Mouse (Mus musculus): ENCODE data around the gene Rnf150. TPM values are rescaled to one million over a fixed set of nuclear protein-coding genes. Genes with fewer than 3 reads are reported as not detected.
"Not testable (repeated sequence)": the region's sequence is repeated elsewhere in the genome, so short reads cannot be mapped to it uniquely, and the experiment has no call there.

Rnf150 gene
- polyA plus RNA-seq, 1 experiment from 2014 or later = 0.55 TPM

DNA sequence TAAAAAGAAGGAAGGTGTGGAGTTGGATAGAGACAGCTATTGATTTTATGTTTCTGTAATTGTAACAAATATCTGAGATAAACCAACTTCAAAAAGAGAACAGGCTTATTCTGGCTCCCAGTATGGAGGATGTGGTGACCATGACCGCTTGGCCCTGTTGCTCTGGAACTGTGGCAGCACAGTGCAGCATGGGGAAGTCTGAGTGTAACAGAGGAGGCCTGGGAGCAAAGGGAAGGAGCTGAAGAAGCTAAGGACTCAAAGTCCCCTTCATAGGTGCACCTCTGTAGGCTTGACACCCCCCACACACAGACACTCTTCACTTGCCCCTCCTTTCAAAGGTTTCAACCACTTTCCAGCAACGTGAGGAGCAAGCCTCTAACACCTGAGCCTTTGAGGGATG, 214.2 kb downstream of the Rnf150 start:
- no peak overlapping the region for H3K27ac ChIP-seq (replicated peaks)
- H3K9ac ChIP-seq (ENCODE audit: low read length) = no peak overlapping the region
- H3K4me1 ChIP-seq (replicated peaks; ENCODE audit: control insufficient read depth, insufficient read depth) = no peaks in the 10 kb centered on the region
- no peak overlapping the region for H3K4me2 ChIP-seq (replicated peaks; ENCODE audit: low read depth)
- H3K36me3 ChIP-seq (ENCODE audit: control insufficient read depth, insufficient read depth, low read length) = no peaks in the 10 kb centered on the region
- no peak for DNase-seq (ENCODE audit: low spot score)
- WGBS = 83% methylated on average over 1 of the region's 2 CpGs
- TF ChIP-seq CTCF (IDR thresholded peaks at IDR 0.05; ENCODE audit: low read depth) (no peak), EP300 (optimal IDR thresholded peaks at IDR 0.05) (no peak)
- no peaks in the 10 kb centered on the region for H3K27me3 ChIP-seq (ENCODE audit: control insufficient read depth, insufficient read depth, low read length)
- no peak overlapping the region for H3K4me3 ChIP-seq (ENCODE audit: low read depth, low read length)
- no peak for ATAC-seq (ENCODE audit: low FRiP score, low TSS enrichment)
- no peaks in the 10 kb centered on the region for H3K9me3 ChIP-seq (ENCODE audit: control insufficient read depth, low read length)

DNA sequence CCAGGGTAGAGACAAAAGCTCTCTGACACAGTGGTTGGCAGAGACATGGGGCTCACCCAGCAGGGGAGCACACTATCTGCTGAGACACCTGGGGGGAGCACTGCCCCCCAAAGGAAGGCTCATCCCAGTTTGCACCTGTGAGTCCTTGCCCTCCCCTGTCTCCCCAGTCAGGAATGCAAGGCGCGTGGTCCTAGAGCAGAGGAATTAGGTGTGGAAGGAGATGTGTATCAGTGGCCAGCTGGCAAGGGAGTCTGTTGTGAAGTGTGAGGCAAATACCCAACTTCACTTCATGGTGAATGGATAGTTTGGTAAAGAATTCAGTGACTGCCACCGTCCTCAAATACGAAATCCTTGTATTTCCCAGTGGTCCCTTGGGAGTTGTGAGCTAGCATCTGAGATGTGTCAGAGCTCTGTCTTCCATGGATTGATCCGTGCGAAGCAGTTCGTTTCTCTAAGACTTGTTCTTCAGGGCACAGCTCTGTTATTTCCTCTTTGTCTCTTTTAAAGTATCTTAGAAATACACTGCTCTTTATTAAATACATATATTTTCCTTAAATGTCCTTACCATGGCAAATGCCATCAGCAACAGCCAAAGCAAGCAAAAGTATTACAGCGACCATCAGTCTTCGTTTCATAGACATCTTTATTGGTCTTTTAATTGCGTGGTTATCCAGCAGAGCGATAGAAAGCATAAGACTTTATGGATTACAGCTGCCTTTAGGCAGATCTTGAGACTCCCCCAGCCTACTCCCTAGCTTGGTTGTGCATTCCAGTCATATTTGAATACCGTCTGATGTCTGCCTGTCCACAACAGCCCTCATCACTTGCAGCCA, 215.8 kb downstream of the Rnf150 start:
- WGBS = 66% methylated on average over 12 of the region's 12 CpGs
- H3K27me3 ChIP-seq (ENCODE audit: control insufficient read depth, insufficient read depth, low read length) = no peaks in the 10 kb centered on the region
- no peak for ATAC-seq (ENCODE audit: low FRiP score, low TSS enrichment)
- H3K27ac ChIP-seq (replicated peaks) = no peak overlapping the region
- DNase-seq (ENCODE audit: low spot score) = no peak
- no peak overlapping the region for H3K4me3 ChIP-seq (ENCODE audit: low read depth, low read length)
- H3K4me2 ChIP-seq (replicated peaks; ENCODE audit: low read depth) = no peak overlapping the region
- H3K9me3 ChIP-seq (ENCODE audit: control insufficient read depth, low read length) = no peaks in the 10 kb centered on the region
- H3K36me3 ChIP-seq (ENCODE audit: control insufficient read depth, insufficient read depth, low read length) = no peaks in the 10 kb centered on the region
- H3K4me1 ChIP-seq (replicated peaks; ENCODE audit: control insufficient read depth, insufficient read depth) = no peaks in the 10 kb centered on the region
- H3K9ac ChIP-seq (ENCODE audit: low read length) = no peak overlapping the region
- TF ChIP-seq CTCF (IDR thresholded peaks at IDR 0.05; ENCODE audit: low read depth) = no peak
- no peak for TF ChIP-seq EP300 (optimal IDR thresholded peaks at IDR 0.05)

- Histone ChIP-seq H3K4me3 (ENCODE audit: low read depth, low read length) (no peak overlapping the region), H3K27ac (replicated peaks) (no peak overlapping the region), H3K27me3 (ENCODE audit: control insufficient read depth, insufficient read depth, low read length) (no peaks in the 10 kb centered on the region), H3K36me3 (ENCODE audit: control insufficient read depth, insufficient read depth, low read length) (no peaks in the 10 kb centered on the region), H3K4me2 (replicated peaks; ENCODE audit: low read depth) (no peak overlapping the region), H3K4me1 (replicated peaks; ENCODE audit: control insufficient read depth, insufficient read depth) (no peaks in the 10 kb centered on the region), H3K9me3 (ENCODE audit: control insufficient read depth, low read length) (no peaks in the 10 kb centered on the region), H3K9ac (ENCODE audit: low read length) (no peak overlapping the region)
- 92% methylated on average over 5 of the region's 5 CpGs for WGBS
- no peak for TF ChIP-seq CTCF (IDR thresholded peaks at IDR 0.05; ENCODE audit: low read depth)
- no peak for TF ChIP-seq EP300 (optimal IDR thresholded peaks at IDR 0.05)
- no peak for ATAC-seq (ENCODE audit: low FRiP score, low TSS enrichment)
- no peak for DNase-seq (ENCODE audit: low spot score)
Observed at GRCm38 (mm10) chr8:83079534-83079844, 216.3 kb downstream of the Rnf150 start.

GRCm38 (mm10) chr8:83081266-83081665, 218.1 kb downstream of the Rnf150 start:
- H3K4me3 ChIP-seq (ENCODE audit: low read depth, low read length) = no peak overlapping the region
- 40% methylated on average over 4 of the region's 4 CpGs for WGBS
- no peaks in the 10 kb centered on the region for H3K27me3 ChIP-seq (ENCODE audit: control insufficient read depth, insufficient read depth, low read length)
- no peaks in the 10 kb centered on the region for H3K4me1 ChIP-seq (replicated peaks; ENCODE audit: control insufficient read depth, insufficient read depth)
- no peak for DNase-seq (ENCODE audit: low spot score)
- no peak overlapping the region for H3K4me2 ChIP-seq (replicated peaks; ENCODE audit: low read depth)
- ATAC-seq (ENCODE audit: low FRiP score, low TSS enrichment) = no peak
- H3K9me3 ChIP-seq (ENCODE audit: control insufficient read depth, low read length) = no peaks in the 10 kb centered on the region
- H3K36me3 ChIP-seq (ENCODE audit: control insufficient read depth, insufficient read depth, low read length) = no peaks in the 10 kb centered on the region
- no peak overlapping the region for H3K9ac ChIP-seq (ENCODE audit: low read length)
- no peak overlapping the region for H3K27ac ChIP-seq (replicated peaks)
- TF ChIP-seq EP300 (optimal IDR thresholded peaks at IDR 0.05) (no peak), CTCF (IDR thresholded peaks at IDR 0.05; ENCODE audit: low read depth) (no peak)

DNA sequence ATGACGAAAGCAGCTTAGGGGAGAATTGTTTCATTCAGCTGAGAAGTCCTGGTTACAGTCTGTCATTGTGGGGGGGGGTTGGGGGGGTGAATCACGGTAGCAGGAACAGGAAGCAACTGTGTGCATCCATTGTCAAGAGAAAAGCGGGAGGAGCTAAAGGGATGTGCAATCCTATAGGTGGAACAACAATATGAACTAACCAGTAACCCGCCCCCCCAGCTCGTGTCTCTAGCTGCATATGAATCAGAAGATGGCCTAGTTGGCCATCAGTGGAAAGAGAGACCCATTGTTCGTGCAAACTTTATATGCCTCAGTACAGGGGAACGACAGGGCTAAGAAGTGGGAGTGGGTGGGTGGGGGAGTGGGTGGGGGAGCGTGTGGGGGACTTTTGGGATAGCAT, 218.7 kb downstream of the Rnf150 start:
- not testable (repeated sequence) for H3K27me3 ChIP-seq (ENCODE audit: control insufficient read depth, insufficient read depth, low read length); H3K9me3 ChIP-seq (ENCODE audit: control insufficient read depth, low read length); ATAC-seq (ENCODE audit: low FRiP score, low TSS enrichment); H3K27ac ChIP-seq (replicated peaks); H3K4me2 ChIP-seq (replicated peaks; ENCODE audit: low read depth); H3K4me3 ChIP-seq (ENCODE audit: low read depth, low read length); H3K9ac ChIP-seq (ENCODE audit: low read length); DNase-seq (ENCODE audit: low spot score); H3K4me1 ChIP-seq (replicated peaks; ENCODE audit: control insufficient read depth, insufficient read depth); H3K36me3 ChIP-seq (ENCODE audit: control insufficient read depth, insufficient read depth, low read length)
- WGBS = 79% methylated on average over 8 of the region's 8 CpGs

GRCm38 (mm10) chr8:83082251-83082650, 219.1 kb downstream of the Rnf150 start:
- TF ChIP-seq CTCF (IDR thresholded peaks at IDR 0.05; ENCODE audit: low read depth) (no peak), EP300 (optimal IDR thresholded peaks at IDR 0.05) (no peak)
- Histone ChIP-seq H3K36me3 (ENCODE audit: control insufficient read depth, insufficient read depth, low read length) (no peaks in the 10 kb centered on the region), H3K4me2 (replicated peaks; ENCODE audit: low read depth) (no peak overlapping the region), H3K4me1 (replicated peaks; ENCODE audit: control insufficient read depth, insufficient read depth) (no peaks in the 10 kb centered on the region), H3K9me3 (ENCODE audit: control insufficient read depth, low read length) (no peaks in the 10 kb centered on the region), H3K27ac (replicated peaks) (no peak overlapping the region), H3K4me3 (ENCODE audit: low read depth, low read length) (no peak overlapping the region), H3K9ac (ENCODE audit: low read length) (no peak overlapping the region), H3K27me3 (ENCODE audit: control insufficient read depth, insufficient read depth, low read length) (no peaks in the 10 kb centered on the region)
- ATAC-seq (ENCODE audit: low FRiP score, low TSS enrichment) (no peak), DNase-seq (ENCODE audit: low spot score) (no peak)
- WGBS = 77% methylated on average over 7 of the region's 7 CpGs

All from stomach, postnatal 0 days (tissue).